Mouse (Mus musculus): ENCODE measurements around the gene Klhl18.
"Not testable (repeated sequence)": the region's sequence is repeated elsewhere in the genome, so short reads cannot be mapped to it uniquely, and the experiment has no call there.

Klhl18 gene

GRCm38 (mm10) chr9:110419511-110420112 lies 56.9 kb downstream of the Klhl18 start, which contains the start of gene Ngp:
Gene Ngp, plus strand, starts transcription at chr9:110419747.
- DNase-seq (ENCODE audit: low spot score in 2 of 2) = no peak

DNA sequence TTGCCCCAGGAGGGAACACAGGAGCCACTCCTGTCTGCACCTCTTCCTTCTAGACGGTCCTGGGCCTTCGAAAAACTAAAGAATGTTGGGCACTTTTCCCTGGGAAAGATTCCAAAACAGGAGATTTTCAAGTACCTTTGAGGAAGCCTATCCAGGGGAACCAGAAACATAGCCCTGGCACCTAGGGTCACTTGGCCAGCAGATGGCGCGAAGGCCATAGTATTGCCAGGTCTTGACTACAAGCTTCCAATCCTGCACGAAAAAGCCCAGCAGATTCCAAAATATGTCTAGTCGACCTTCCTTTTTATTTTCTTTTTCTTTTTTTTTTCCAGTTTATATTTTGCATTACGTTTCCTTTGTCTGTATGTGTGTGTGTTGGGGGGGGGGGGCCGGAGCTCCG lies 62.7 kb downstream of the Klhl18 start:
- DNase-seq (ENCODE audit: low spot score in 2 of 2) = no peak

GRCm38 (mm10) chr9:110412926-110413325 lies 63.6 kb downstream of the Klhl18 start:
- DNase-seq (ENCODE audit: low spot score in 2 of 2) = no peak

GRCm38 (mm10) chr9:110410908-110411887 lies 65.3 kb downstream of the Klhl18 start:
- peak; percentile 78 to 86 for DNase-seq (ENCODE audit: low spot score in 2 of 2)

DNA sequence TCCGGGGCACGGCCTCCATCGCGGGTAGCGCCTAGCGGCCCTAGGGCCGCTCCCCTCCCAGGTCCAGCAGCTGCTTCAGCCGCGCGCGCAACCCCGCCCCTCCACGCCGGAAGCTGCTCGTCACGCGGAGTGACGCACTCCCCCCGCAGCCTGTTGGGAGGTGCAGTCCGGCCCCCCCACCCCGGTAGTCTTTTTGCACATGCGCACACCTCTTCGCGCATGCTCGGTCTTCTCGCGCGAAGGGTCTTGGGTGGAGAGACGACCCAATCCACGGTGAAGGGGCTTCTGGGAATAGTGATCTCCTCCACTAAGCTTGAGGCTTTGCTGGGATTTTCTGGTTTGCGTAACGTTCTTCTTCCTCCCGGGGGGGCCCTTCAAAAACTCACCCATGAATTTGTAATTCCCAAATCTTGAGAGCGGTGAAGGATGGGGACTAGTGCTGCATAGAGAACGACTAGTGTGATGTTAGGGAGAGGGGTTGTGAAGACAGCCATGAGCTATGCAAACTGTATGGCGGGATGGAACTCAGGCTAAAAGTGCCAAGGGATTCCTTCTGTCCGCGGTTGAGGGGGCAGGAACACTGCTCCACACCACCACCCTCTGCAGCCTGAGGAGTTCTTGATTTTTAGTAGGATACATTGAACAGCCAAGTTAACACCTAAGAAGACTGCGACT lies 68.3 kb downstream of the Klhl18 start, which contains the start of gene Ptpn23:
Gene Ptpn23, minus strand, starts transcription at position 115 of the 675 bp plus-strand sequence.
- DNase-seq (ENCODE audit: low spot score in 2 of 2) = peak; percentile 95 to 96

- peak; percentile 34 to 65 for DNase-seq (ENCODE audit: low spot score in 2 of 2)
Measured at GRCm38 (mm10) chr9:110407311-110408098, 69.0 kb downstream of the Klhl18 start.

GRCm38 (mm10) chr9:110403240-110403639 lies 73.3 kb downstream of the Klhl18 start:
- DNase-seq (ENCODE audit: low spot score in 2 of 2) = not testable (repeated sequence)

DNA sequence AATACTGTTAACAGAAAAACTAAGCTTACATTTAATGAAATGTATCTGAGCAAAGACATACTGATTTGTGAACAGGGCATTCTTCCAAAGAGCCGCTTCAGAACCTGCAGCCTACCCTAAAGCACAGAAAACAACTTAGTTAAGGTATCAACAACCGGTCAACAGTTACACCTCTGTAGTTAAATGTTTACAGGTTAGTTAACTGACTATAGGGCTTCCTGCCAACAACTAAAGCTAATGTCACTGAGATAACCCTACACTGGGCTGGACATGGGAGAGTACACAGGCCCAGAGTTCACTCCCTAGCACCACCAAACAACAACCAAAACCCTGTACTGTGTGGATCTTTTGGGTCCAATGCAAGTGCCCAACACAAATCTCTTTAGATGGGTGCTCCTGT lies 73.8 kb downstream of the Klhl18 start:
- DNase-seq (ENCODE audit: low spot score in 2 of 2) = no peak

DNA sequence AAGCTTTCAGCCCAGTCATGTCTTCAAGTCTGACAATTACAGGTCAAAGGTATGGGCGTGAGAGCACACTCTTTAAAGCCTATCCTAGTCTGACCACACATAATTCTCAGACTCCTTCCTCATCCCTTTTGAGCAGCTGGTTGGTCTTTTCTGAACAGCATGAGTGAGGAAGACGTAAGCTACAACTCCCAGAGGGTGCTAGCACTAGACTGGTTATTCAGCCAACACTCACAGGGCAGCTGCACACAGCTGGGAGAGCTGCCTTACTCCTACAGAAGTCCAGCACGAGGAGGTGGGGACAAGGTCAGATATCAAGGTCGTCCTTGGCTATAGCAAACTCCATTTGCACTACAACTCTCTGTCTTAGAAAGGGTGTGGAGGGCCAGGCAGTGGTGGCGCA lies 75.8 kb downstream of the Klhl18 start:
- no peak for DNase-seq (ENCODE audit: low spot score in 2 of 2)

DNA sequence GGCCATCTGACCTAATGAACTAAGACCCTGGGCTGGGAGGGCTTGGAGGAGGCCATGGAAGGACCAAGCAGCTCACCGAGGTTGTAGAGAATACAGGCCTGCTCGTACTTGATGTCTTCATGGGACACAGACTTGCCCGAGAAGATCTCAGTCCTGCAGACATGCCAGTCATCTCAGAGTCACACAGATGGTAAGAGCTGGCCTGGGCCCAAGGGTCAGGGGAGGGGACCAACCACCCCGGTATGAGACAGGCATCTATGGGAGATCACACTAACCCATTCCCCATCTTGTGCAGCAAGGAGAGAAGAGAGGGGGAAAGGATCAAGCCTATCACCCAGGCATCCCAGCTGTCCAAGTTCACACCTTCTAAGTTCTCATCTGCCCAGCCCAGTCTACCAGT lies 83.2 kb downstream of the Klhl18 start:
- DNase-seq (ENCODE audit: low spot score in 2 of 2) = no peak

DNA sequence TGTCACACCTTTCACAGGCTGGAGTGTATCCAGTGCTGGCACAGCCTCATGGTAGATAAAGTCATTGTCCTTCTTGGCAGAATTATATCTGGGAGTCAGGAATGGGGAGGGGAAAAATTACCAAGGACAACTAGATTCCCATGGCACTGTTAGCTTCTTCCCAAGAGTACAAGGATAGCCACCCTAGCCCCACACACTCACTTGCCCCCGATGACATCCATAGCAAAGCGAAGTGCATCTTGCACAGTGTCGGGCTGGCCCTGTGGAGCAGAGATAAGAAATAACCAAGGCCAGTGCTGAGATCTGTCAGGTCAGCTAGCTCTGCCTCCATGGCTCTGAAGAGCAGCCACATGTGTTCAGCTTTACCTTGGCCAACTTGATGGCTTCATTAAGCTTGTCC lies 85.7 kb downstream of the Klhl18 start:
- DNase-seq (ENCODE audit: low spot score in 2 of 2) = no peak

DNA sequence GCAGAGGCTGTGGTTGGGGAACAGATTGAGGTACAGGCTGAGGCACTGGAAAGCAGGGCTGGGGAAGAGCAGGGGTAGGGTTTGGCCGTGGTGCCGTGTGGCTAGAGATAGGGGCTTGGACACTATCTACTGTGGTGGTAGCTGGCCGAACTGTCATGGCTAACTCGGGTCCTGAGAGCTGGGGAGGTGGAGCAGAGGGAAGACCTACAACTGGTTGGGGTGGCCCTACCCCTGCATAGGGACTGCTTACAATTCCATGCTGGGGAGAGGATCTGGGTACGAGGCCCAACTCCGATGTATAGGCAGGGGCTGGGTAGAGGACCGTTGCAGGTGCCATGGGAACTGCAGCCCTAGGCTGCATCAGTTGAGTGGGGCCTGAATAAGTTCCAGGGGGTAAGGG lies 88.5 kb downstream of the Klhl18 start:
- no peak for DNase-seq (ENCODE audit: low spot score in 2 of 2)

DNA sequence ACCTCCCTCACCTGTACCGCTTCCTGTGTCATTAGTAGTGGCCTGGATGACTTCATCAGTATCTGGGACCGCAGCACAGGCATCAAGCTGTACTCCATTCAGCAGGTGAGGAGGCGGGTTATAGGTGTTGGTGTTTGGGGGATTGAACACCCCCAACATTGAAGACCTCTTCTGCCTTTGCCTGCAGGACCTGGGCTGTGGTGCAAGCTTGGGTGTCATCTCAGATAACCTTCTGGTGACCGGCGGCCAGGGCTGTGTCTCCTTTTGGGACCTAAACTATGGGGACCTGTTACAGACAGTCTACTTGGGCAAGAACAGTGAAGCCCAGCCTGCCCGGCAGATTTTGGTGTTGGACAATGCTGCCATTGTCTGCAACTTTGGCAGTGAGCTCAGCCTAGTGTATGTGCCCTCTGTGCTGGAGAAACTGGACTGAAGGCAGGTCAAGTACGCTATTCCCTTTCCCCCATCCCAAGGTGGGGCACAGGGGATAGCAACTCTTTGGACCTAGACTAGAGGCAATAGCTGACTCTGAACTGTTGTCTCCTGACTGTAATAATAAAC lies 92.0 kb downstream of the Klhl18 start:
- DNase-seq (ENCODE audit: low spot score in 2 of 2) = no peak

- DNase-seq (ENCODE audit: low spot score in 2 of 2) = no peak
Measured at GRCm38 (mm10) chr9:110381292-110381691, 95.2 kb downstream of the Klhl18 start.

- DNase-seq (ENCODE audit: low spot score in 2 of 2) = no peak
Measured at GRCm38 (mm10) chr9:110380662-110381061, 95.8 kb downstream of the Klhl18 start.

DNA sequence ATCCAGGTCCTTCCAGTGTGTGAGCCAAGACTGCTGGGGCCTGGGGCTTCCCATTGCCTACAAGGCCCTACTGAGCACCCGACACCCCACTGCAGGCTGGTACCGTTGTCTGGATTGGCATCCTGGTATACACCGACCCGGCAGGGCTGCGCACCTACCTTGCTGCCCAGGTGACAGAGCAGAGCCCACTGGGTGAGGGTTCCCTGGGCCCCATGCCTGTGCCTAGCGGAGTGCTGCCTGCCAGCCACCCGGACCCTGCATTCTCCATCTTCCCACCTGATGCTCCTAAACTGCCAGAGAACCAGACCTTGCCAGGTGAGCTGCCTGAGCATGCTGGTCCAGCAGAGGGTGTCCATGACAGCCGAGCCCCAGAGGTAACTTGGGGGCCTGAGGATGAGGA lies 97.1 kb downstream of the Klhl18 start:
- DNase-seq (ENCODE audit: low spot score in 2 of 2) = no peak

- DNase-seq (ENCODE audit: low spot score in 2 of 2) = not testable (repeated sequence)
Measured at GRCm38 (mm10) chr9:110377655-110378054, 98.8 kb downstream of the Klhl18 start.

Measured in natural killer cell, adult 2 months (primary cell).